Mouse (Mus musculus): ENCODE results near the gene Them4.

DNA sequence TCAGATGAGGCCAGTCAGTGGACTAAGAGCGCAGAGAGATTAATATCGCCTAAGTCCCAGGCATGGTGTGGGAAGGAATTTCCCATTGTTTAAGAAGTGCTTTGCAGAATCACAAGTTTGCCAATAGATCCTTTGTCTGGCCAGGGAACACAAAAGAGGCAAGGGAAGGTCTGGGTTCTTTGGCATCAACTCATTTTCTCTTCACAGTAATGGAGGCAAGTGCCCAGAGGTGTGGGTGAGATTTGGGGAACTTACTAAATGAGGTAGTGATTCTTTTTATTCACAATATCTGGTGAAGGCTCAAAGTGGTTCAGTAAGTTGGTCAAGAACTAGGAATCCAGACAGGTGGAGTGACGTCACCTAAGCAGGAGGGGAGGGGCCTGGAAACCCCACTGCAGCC, 35.0 kb downstream of the Them4 start:
- no peak for TF ChIP-seq CTCF (IDR thresholded peaks at IDR 0.05; ENCODE audit: control insufficient read depth, insufficient read depth, insufficient read length)
- no peak for TF ChIP-seq USF1 (IDR thresholded peaks at IDR 0.05; ENCODE audit: low read depth)
- TF ChIP-seq MAX (IDR thresholded peaks at IDR 0.05) = no peak
